Mouse (Mus musculus) embryonic facial prominence, embryonic 12.5 days (tissue): ENCODE measurements around the gene Ccdc8. TPM values are rescaled to one million over a fixed set of nuclear protein-coding genes. Genes with fewer than 3 reads are reported as not detected.
A peak's percentile ranks its signal among the peaks of the same experiment; 100 is the strongest.

ENCODE experiments used
- ATAC-seq: fragments of 200-750 bp; cut with Nextera tagmentation; 2 replicates; pipeline ENCODE4 v1.8.0; 2017; ENCODE audit not compliant: insufficient number of reproducible peaks, insufficient read depth, low FRiP score, low TSS enrichment
- H3K27ac ChIP-seq: fragments of 300-500 bp; sonication (generic); 2 replicates; pipeline ENCODE4 v1.5.1; 2016; ENCODE audit warnings: mild to moderate bottlenecking
- H3K27me3 ChIP-seq: fragments of 300-500 bp; sonication (generic); 2 replicates; pipeline ENCODE4 v1.6.1; 2016; ENCODE audit warnings: mild to moderate bottlenecking, moderate library complexity
- H3K36me3 ChIP-seq: fragments of 300-500 bp; sonication (generic); 2 replicates; pipeline ENCODE4 v1.6.1; 2016; ENCODE audit warnings: mild to moderate bottlenecking
- H3K4me1 ChIP-seq: fragments of 300-500 bp; sonication (generic); 2 replicates; pipeline ENCODE4 v1.6.1; 2016
- H3K4me2 ChIP-seq: fragments of 300-500 bp; sonication (generic); replicated peaks from 2 replicates; pipeline ENCODE4 v1.6.1; 2016; ENCODE audit warnings: mild to moderate bottlenecking, moderate library complexity
- H3K4me3 ChIP-seq: fragments of 300-500 bp; sonication (generic); 2 replicates; pipeline ENCODE4 v1.5.1; 2016; ENCODE audit warnings: mild to moderate bottlenecking
- H3K9ac ChIP-seq: fragments of 300-500 bp; sonication (generic); 2 replicates; pipeline ENCODE4 v1.6.1; 2016; ENCODE audit warnings: mild to moderate bottlenecking, moderate library complexity
- H3K9me3 ChIP-seq: fragments of 300-500 bp; sonication (generic); 2 replicates; pipeline ENCODE4 v1.6.1; 2016; ENCODE audit warnings: mild to moderate bottlenecking, moderate library complexity
- WGBS: fragments of 180-500 bp; shearing (Covaris S2); methylation state at CpG from one replicate; pipeline ENCODE4 v1.1.7; 2016; 5-methylcytosine and 5-hydroxymethylcytosine counted together
- polyA plus RNA-seq: library from polyadenylated mRNA; unstranded; fragments of >200 nt; fragmentation: Nextera tagmentation; extraction: Ambion mirVana; gene quantifications from 2 replicates; pipeline ENCODE4 v1.2.1, GENCODE M21; 2016

Gene Ccdc8
- 21.6 and 26.2 TPM in 2 replicates for polyA plus RNA-seq

- H3K9ac ChIP-seq: peak within 1 kb of the TSS; percentile 77
Measured at GRCm38 (mm10) chr7:16992451-16992807, at the start of gene Ccdc8. Gene Ccdc8 (plus strand): TSS chr7:16992708.

GRCm38 (mm10) chr7:16942861-16943260 lies 49.6 kb upstream of the Ccdc8 start:
- Histone ChIP-seq H3K4me1 (peaks cover 36% of the 10 kb centered on the region), H3K27me3 (peaks cover 31% of the 10 kb centered on the region), H3K9ac (no peak overlapping the region), H3K9me3 (no peaks in the 10 kb centered on the region), H3K4me2 (no peak overlapping the region), H3K27ac (no peak overlapping the region), H3K4me3 (no peak overlapping the region), H3K36me3 (no peaks in the 10 kb centered on the region)
- no peak for ATAC-seq
- WGBS: 60% methylated on average over 4 of the region's 4 CpGs

More at GRCm38 (mm10) chr7:16992451-16992807, at the start of gene Ccdc8:
- 92% methylated on average over 5 of the region's 5 CpGs for WGBS
- Histone ChIP-seq H3K9me3 (no peaks in the 10 kb centered on the region), H3K27me3 (no peaks in the 10 kb centered on the region), H3K4me3 (peak within 1 kb of the TSS; percentile 69), H3K36me3 (peaks cover 12% of the 10 kb centered on the region), H3K4me2 (peak within 1 kb of the TSS; percentile 72), H3K27ac (peak within 1 kb of the TSS; percentile 91), H3K4me1 (peaks cover 63% of the 10 kb centered on the region)
- no peak for ATAC-seq

GRCm38 (mm10) chr7:16944061-16944807 lies 48.3 kb upstream of the Ccdc8 start, which contains the start of gene Pnmal2:
Gene Pnmal2 (plus strand): TSS chr7:16944682.
- Histone ChIP-seq H3K9me3 (no peaks in the 10 kb centered on the region), H3K4me3 (peak within 1 kb of the TSS; percentile 62), H3K9ac (peak within 1 kb of the TSS; percentile 66), H3K4me1 (peaks cover 39% of the 10 kb centered on the region), H3K4me2 (peak within 1 kb of the TSS; percentile 70), H3K36me3 (no peaks in the 10 kb centered on the region), H3K27ac (0 out of 2 replicates have a peak within 1 kb of the TSS, but pooled peaks have one; percentile 25), H3K27me3 (peaks cover 44% of the 10 kb centered on the region)
- WGBS: 13% methylated on average over 36 of the region's 36 CpGs
- peak; percentile 86 for ATAC-seq

GRCm38 (mm10) chr7:16944808-16945315 lies 47.6 kb upstream of the Ccdc8 start:
- H3K4me3 ChIP-seq: peak overlapping the region; percentile 62
- H3K27me3 ChIP-seq: peaks cover 48% of the 10 kb centered on the region
- no peaks in the 10 kb centered on the region for H3K36me3 ChIP-seq
- H3K9ac ChIP-seq: peak overlapping the region; percentile 66
- H3K9me3 ChIP-seq: no peaks in the 10 kb centered on the region
- H3K4me1 ChIP-seq: peaks cover 43% of the 10 kb centered on the region
- WGBS: 1% methylated on average over 22 of the region's 22 CpGs
- H3K27ac ChIP-seq: 0 out of 2 replicates have a peak overlapping the region, but pooled peaks have one; percentile 25
- H3K4me2 ChIP-seq: peak overlapping the region; percentile 70
- peak; percentile 13 for ATAC-seq

- Histone ChIP-seq H3K9ac (peak overlapping the region; percentile 66; the same call in 1 of the 2 replicates), H3K4me1 (peaks cover 41% of the 10 kb centered on the region), H3K36me3 (no peaks in the 10 kb centered on the region), H3K27me3 (peaks cover 49% of the 10 kb centered on the region), H3K27ac (no peak overlapping the region), H3K9me3 (no peaks in the 10 kb centered on the region), H3K4me3 (peak overlapping the region; percentile 62), H3K4me2 (peak overlapping the region; percentile 70)
- no peak for ATAC-seq
- 12% methylated on average over 17 of the region's 17 CpGs for WGBS
Measured at GRCm38 (mm10) chr7:16945419-16945818, 47.1 kb upstream of the Ccdc8 start.

GRCm38 (mm10) chr7:16946441-16947348 lies 45.8 kb upstream of the Ccdc8 start:
- H3K9ac ChIP-seq: peak overlapping the region; percentile 44
- no peaks in the 10 kb centered on the region for H3K9me3 ChIP-seq
- peaks cover 43% of the 10 kb centered on the region for H3K4me1 ChIP-seq
- H3K4me2 ChIP-seq: peak overlapping the region; percentile 70
- H3K27ac ChIP-seq: peak overlapping the region; percentile 9; the same call in 1 of the 2 replicates
- no peaks in the 10 kb centered on the region for H3K36me3 ChIP-seq
- WGBS: 2% methylated on average over 48 of the region's 53 CpGs
- H3K4me3 ChIP-seq: peak overlapping the region; percentile 62
- H3K27me3 ChIP-seq: peaks cover 51% of the 10 kb centered on the region
- no peak for ATAC-seq

GRCm38 (mm10) chr7:16947349-16947895 lies 45.1 kb upstream of the Ccdc8 start:
- no peak overlapping the region for H3K9ac ChIP-seq

GRCm38 (mm10) chr7:16947959-16948361 lies 44.5 kb upstream of the Ccdc8 start:
- 12% methylated on average over 4 of the region's 4 CpGs for WGBS
- no peak overlapping the region for H3K9ac ChIP-seq

More at GRCm38 (mm10) chr7:16947349-16947895, 45.1 kb upstream of the Ccdc8 start:
- Histone ChIP-seq H3K27me3 (peaks cover 51% of the 10 kb centered on the region), H3K27ac (peak overlapping the region; percentile 9; the same call in 1 of the 2 replicates), H3K9me3 (no peaks in the 10 kb centered on the region), H3K4me2 (peak overlapping the region; percentile 70), H3K4me3 (peak overlapping the region; percentile 62), H3K4me1 (peaks cover 43% of the 10 kb centered on the region), H3K36me3 (no peaks in the 10 kb centered on the region)
- ATAC-seq: no peak
- WGBS: 13% methylated on average over 20 of the region's 22 CpGs

GRCm38 (mm10) chr7:16948923-16949458 lies 43.5 kb upstream of the Ccdc8 start:
- WGBS: 55% methylated on average over 8 of the region's 8 CpGs
- no peak overlapping the region for H3K4me3 ChIP-seq
- no peak for ATAC-seq
- H3K36me3 ChIP-seq: no peaks in the 10 kb centered on the region
- H3K9ac ChIP-seq: no peak overlapping the region
- no peaks in the 10 kb centered on the region for H3K9me3 ChIP-seq
- no peak overlapping the region for H3K27ac ChIP-seq
- H3K4me1 ChIP-seq: peaks cover 41% of the 10 kb centered on the region
- 0 out of 2 replicates have a peak overlapping the region, but pooled peaks have one; percentile 70 for H3K4me2 ChIP-seq
- peaks cover 51% of the 10 kb centered on the region for H3K27me3 ChIP-seq

More at GRCm38 (mm10) chr7:16947959-16948361, 44.5 kb upstream of the Ccdc8 start:
- Histone ChIP-seq H3K27ac (no peak overlapping the region), H3K36me3 (no peaks in the 10 kb centered on the region), H3K27me3 (peaks cover 51% of the 10 kb centered on the region), H3K9me3 (no peaks in the 10 kb centered on the region), H3K4me3 (0 out of 2 replicates have a peak overlapping the region, but pooled peaks have one; percentile 62), H3K4me2 (peak overlapping the region; percentile 70), H3K4me1 (peaks cover 43% of the 10 kb centered on the region)
- peak; percentile 16; the same call in 1 of the 2 replicates for ATAC-seq

GRCm38 (mm10) chr7:16949908-16950841 lies 42.3 kb upstream of the Ccdc8 start:
- Histone ChIP-seq H3K4me2 (peak overlapping the region; percentile 59), H3K4me1 (peaks cover 37% of the 10 kb centered on the region), H3K27me3 (peaks cover 47% of the 10 kb centered on the region), H3K9me3 (no peaks in the 10 kb centered on the region), H3K36me3 (no peaks in the 10 kb centered on the region), H3K9ac (peak overlapping the region; percentile 42; the same call in 1 of the 2 replicates), H3K4me3 (peak overlapping the region; percentile 34), H3K27ac (no peak overlapping the region)
- 10% methylated on average over 29 of the region's 29 CpGs for WGBS
- ATAC-seq: peak; percentile 13; the same call in 1 of the 2 replicates
